Mouse (Mus musculus): ENCODE results near the gene Hspa12b. TPM values are rescaled to one million over a fixed set of nuclear protein-coding genes. Genes with fewer than 3 reads are reported as not detected.

The Hspa12b gene
- polyA plus RNA-seq, 1 experiment from 2014 or later = 1.8 TPM

- H3K27me3 ChIP-seq = peaks cover 11% of the 10 kb centered on the region; the same call in 1 of the 2 replicates
- peak overlapping the region; percentile 86 for H3K27ac ChIP-seq (replicated peaks)
- no peaks in the 10 kb centered on the region for H3K9me3 ChIP-seq (replicated peaks)
- peak overlapping the region; percentile 47 for H3K4me2 ChIP-seq
- no peaks in the 10 kb centered on the region for H3K36me3 ChIP-seq (replicated peaks)
- 37% methylated on average over 5 of the region's 5 CpGs for WGBS (ENCODE audit: insufficient replicate concordance)
- peaks cover 82% of the 10 kb centered on the region for H3K4me1 ChIP-seq (replicated peaks)
- ATAC-seq (ENCODE audit: insufficient read depth) = peak; percentile 79
- 0 out of 2 replicates have a peak overlapping the region, but pooled peaks have one; percentile 10 for H3K9ac ChIP-seq
- H3K4me3 ChIP-seq (replicated peaks) = no peak overlapping the region
These were observed 2.8 kb downstream of the Hspa12b start for GRCm38 (mm10) chr2:131129836-131130235.

DNA sequence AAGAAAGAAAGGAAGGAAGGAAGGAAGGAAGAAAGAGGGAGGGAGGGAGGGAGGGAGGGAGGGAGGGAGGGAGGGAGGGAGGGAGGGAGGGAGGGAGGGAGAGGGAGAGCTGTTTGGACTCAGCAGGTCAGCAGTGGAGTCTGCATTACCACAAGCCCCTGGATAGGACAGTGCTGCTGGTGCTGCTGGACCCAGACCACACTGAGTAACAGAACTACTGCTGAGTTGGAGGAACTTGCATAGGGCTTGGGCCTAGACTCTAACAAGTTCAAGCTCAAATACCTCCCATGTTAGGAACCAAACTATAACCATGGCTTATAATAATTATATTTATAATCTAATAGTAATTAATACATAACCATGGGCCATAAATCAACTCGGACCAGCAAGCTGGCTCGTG, 3.8 kb downstream of the Hspa12b start:
- H3K9ac ChIP-seq = no peak overlapping the region
- 76% methylated on average over 2 of the region's 2 CpGs for WGBS (ENCODE audit: insufficient replicate concordance)

GRCm38 (mm10) chr2:131132111-131132888, 5.2 kb downstream of the Hspa12b start:
- no peaks in the 10 kb centered on the region for H3K36me3 ChIP-seq (replicated peaks)
- H3K9me3 ChIP-seq (replicated peaks) = no peaks in the 10 kb centered on the region
- H3K27ac ChIP-seq (replicated peaks) = peak overlapping the region; percentile 63
- ATAC-seq (ENCODE audit: insufficient read depth) = no peak
- peaks cover 84% of the 10 kb centered on the region for H3K4me1 ChIP-seq (replicated peaks)
- no peaks in the 10 kb centered on the region for H3K27me3 ChIP-seq
- no peak overlapping the region for H3K4me3 ChIP-seq (replicated peaks)
- H3K4me2 ChIP-seq = no peak overlapping the region
- H3K9ac ChIP-seq = no peak overlapping the region
- 72% methylated on average over 10 of the region's 10 CpGs for WGBS (ENCODE audit: insufficient replicate concordance)

More for the DNA sequence above, 3.8 kb downstream of the Hspa12b start:
- Histone ChIP-seq H3K9me3 (replicated peaks) (no peaks in the 10 kb centered on the region), H3K27me3 (0 out of 2 replicates have a peak, but pooled peaks cover under 1% of the 10 kb centered on the region), H3K4me2 (no peak overlapping the region), H3K36me3 (replicated peaks) (no peaks in the 10 kb centered on the region), H3K4me1 (replicated peaks) (peaks cover 85% of the 10 kb centered on the region), H3K27ac (replicated peaks) (peak overlapping the region; percentile 63), H3K4me3 (replicated peaks) (no peak overlapping the region)
- ATAC-seq (ENCODE audit: insufficient read depth) = no peak

GRCm38 (mm10) chr2:131132930-131133547, 6.0 kb downstream of the Hspa12b start, which contains the start of gene Gm11037:
Gene Gm11037 (plus strand): TSS chr2:131133497.
- Histone ChIP-seq H3K4me1 (replicated peaks) (peaks cover 84% of the 10 kb centered on the region), H3K9ac (0 out of 2 replicates have a peak within 1 kb of the TSS, but pooled peaks have one; percentile 67), H3K9me3 (replicated peaks) (no peaks in the 10 kb centered on the region), H3K27me3 (no peaks in the 10 kb centered on the region), H3K36me3 (replicated peaks) (no peaks in the 10 kb centered on the region), H3K4me2 (no peak within 1 kb of the TSS), H3K27ac (replicated peaks) (peak within 1 kb of the TSS; percentile 98), H3K4me3 (replicated peaks) (no peak within 1 kb of the TSS)
- 81% methylated on average over 9 of the region's 9 CpGs for WGBS (ENCODE audit: insufficient replicate concordance)
- no peak for ATAC-seq (ENCODE audit: insufficient read depth)

- no peaks in the 10 kb centered on the region for H3K9me3 ChIP-seq (replicated peaks)
- peak overlapping the region; percentile 67; the same call in 1 of the 2 replicates for H3K9ac ChIP-seq
- H3K4me3 ChIP-seq (replicated peaks) = no peak overlapping the region
- H3K36me3 ChIP-seq (replicated peaks) = no peaks in the 10 kb centered on the region
- H3K4me1 ChIP-seq (replicated peaks) = peaks cover 75% of the 10 kb centered on the region
- peak overlapping the region; percentile 98 for H3K27ac ChIP-seq (replicated peaks)
- no peak for ATAC-seq (ENCODE audit: insufficient read depth)
- no peaks in the 10 kb centered on the region for H3K27me3 ChIP-seq
- WGBS (ENCODE audit: insufficient replicate concordance) = 13% methylated on average over 1 of the region's 1 CpGs
- H3K4me2 ChIP-seq = no peak overlapping the region
These were observed 7.3 kb downstream of the Hspa12b start for GRCm38 (mm10) chr2:131134381-131134780.

DNA sequence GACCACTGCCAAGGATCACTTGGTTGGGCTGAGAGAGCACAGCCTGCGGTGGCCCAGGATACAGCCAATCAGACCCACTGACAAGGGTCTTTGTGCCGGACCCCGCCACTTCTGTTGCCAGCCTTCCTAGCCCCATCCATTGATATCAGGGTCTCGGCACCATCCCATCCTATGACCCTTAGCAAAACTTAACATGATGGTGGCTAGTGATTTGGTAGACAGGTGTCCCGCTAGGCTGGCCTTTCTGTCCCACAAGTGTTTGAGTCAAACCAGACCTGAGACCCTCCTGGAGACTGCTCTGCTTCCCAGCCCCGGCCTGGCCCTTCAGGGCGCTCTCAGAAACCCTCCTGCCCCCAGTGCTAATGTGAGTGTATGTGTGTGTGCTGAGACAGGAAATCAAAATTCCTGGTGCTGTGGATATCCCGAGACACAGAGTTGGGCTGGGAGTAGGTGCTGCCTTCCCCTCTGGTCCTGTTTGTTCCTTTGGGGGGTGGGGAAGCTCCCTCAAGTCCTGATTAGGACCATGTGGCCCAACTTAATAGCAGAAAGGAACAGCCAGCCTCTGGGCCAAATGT, 7.8 kb downstream of the Hspa12b start:
- Histone ChIP-seq H3K9me3 (replicated peaks) (no peaks in the 10 kb centered on the region), H3K4me3 (replicated peaks) (peak overlapping the region; percentile 14; the same call in 1 of the 2 replicates), H3K4me2 (peak overlapping the region; percentile 72), H3K36me3 (replicated peaks) (no peaks in the 10 kb centered on the region), H3K27me3 (no peaks in the 10 kb centered on the region), H3K9ac (peak overlapping the region; percentile 67), H3K4me1 (replicated peaks) (peaks cover 75% of the 10 kb centered on the region), H3K27ac (replicated peaks) (peak overlapping the region; percentile 98)
- ATAC-seq (ENCODE audit: insufficient read depth) = no peak
- 73% methylated on average over 8 of the region's 8 CpGs for WGBS (ENCODE audit: insufficient replicate concordance)

GRCm38 (mm10) chr2:131135521-131136139, 8.6 kb downstream of the Hspa12b start:
- Histone ChIP-seq H3K36me3 (replicated peaks) (no peaks in the 10 kb centered on the region), H3K4me3 (replicated peaks) (peak overlapping the region; percentile 14), H3K27ac (replicated peaks) (peak overlapping the region; percentile 98)

DNA sequence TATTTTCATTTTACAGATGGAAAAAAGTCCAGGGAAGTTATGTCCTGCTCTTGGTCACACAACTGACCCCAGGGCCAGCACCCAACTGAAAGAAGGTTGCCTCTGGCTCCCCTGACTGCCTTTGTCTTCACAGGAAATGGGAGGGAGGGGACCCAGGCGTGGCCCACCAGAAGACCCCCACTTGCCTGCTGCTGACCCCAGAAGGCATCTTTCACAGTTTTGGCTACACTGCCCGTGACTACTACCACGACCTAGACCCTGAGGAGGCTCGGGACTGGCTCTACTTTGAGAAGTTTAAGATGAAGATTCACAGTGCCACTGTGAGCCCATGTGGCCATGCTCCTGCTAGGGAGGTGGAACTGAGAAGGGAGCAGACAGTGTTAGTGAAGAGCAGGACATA, 11.2 kb downstream of the Hspa12b start:
- H3K4me3 ChIP-seq (replicated peaks) = no peak overlapping the region
- H3K4me2 ChIP-seq = no peak overlapping the region
- ATAC-seq (ENCODE audit: insufficient read depth) = no peak
- H3K36me3 ChIP-seq (replicated peaks) = peaks cover 6% of the 10 kb centered on the region
- no peaks in the 10 kb centered on the region for H3K9me3 ChIP-seq (replicated peaks)
- peaks cover 82% of the 10 kb centered on the region for H3K4me1 ChIP-seq (replicated peaks)
- 71% methylated on average over 4 of the region's 4 CpGs for WGBS (ENCODE audit: insufficient replicate concordance)
- no peak overlapping the region for H3K9ac ChIP-seq
- no peaks in the 10 kb centered on the region for H3K27me3 ChIP-seq
- H3K27ac ChIP-seq (replicated peaks) = peak overlapping the region; percentile 98

More at GRCm38 (mm10) chr2:131135521-131136139, 8.6 kb downstream of the Hspa12b start:
- Histone ChIP-seq H3K4me2 (peak overlapping the region; percentile 72), H3K27me3 (no peaks in the 10 kb centered on the region), H3K9me3 (replicated peaks) (no peaks in the 10 kb centered on the region), H3K4me1 (replicated peaks) (peaks cover 78% of the 10 kb centered on the region), H3K9ac (peak overlapping the region; percentile 67)
- WGBS (ENCODE audit: insufficient replicate concordance) = 11% methylated on average over 11 of the region's 11 CpGs
- peak; percentile 100 for ATAC-seq (ENCODE audit: insufficient read depth)

- H3K4me1 ChIP-seq (replicated peaks) = peaks cover 81% of the 10 kb centered on the region
- no peaks in the 10 kb centered on the region for H3K9me3 ChIP-seq (replicated peaks)
- no peak overlapping the region for H3K4me3 ChIP-seq (replicated peaks)
- H3K9ac ChIP-seq = no peak overlapping the region
- H3K27me3 ChIP-seq = no peaks in the 10 kb centered on the region
- H3K36me3 ChIP-seq (replicated peaks) = peaks cover 11% of the 10 kb centered on the region
- no peak overlapping the region for H3K4me2 ChIP-seq
- H3K27ac ChIP-seq (replicated peaks) = peak overlapping the region; percentile 98; the same call in 1 of the 2 replicates
- ATAC-seq (ENCODE audit: insufficient read depth) = no peak
- WGBS (ENCODE audit: insufficient replicate concordance) = 85% methylated on average over 7 of the region's 7 CpGs
These were observed 11.7 kb downstream of the Hspa12b start for GRCm38 (mm10) chr2:131138760-131139159.

DNA sequence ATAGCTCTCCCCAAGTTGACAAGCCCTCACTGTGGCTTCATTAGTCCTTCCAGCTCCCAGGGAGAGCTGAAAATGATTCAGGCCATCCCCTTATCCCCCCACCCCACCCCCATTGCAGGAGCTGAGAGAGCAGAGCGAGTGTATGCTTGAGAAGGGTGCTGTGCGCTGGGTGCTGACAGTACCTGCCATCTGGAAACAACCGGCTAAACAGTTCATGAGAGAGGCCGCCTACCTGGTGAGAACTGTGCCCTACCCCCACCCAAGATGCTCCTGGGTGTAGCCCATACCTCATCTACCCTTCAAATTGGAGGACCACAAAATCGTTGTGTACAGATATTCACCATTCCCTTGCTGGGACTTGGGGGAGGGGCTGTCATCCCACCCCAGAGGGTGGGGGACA, 12.2 kb downstream of the Hspa12b start:
- Histone ChIP-seq H3K27ac (replicated peaks) (peak overlapping the region; percentile 29), H3K4me1 (replicated peaks) (peaks cover 76% of the 10 kb centered on the region), H3K9me3 (replicated peaks) (no peaks in the 10 kb centered on the region), H3K4me3 (replicated peaks) (no peak overlapping the region), H3K36me3 (replicated peaks) (peaks cover 16% of the 10 kb centered on the region), H3K27me3 (no peaks in the 10 kb centered on the region), H3K4me2 (no peak overlapping the region), H3K9ac (no peak overlapping the region)
- WGBS (ENCODE audit: insufficient replicate concordance) = 79% methylated on average over 5 of the region's 5 CpGs
- ATAC-seq (ENCODE audit: insufficient read depth) = no peak

Measured in liver, embryonic 15.5 days (tissue).